Mouse (Mus musculus) hematopoietic multipotent progenitor cell, adult 10-12 weeks (in vitro differentiated cells): ENCODE measurements around the gene Robo2. TPM values are rescaled to one million over a fixed set of nuclear protein-coding genes. Genes with fewer than 3 reads are reported as not detected.

Source experiments
- polyA plus RNA-seq: library from polyadenylated mRNA; stranded (reverse); fragments of >175 nt; gene quantifications from 2 replicates; pipeline ENCODE4 v1.2.3, GENCODE M21; 2012; ENCODE audit warnings: low replicate concordance

The Robo2 gene
- polyA plus RNA-seq: 0.04 and 0.05 TPM in 2 replicates

GRCm38 (mm10) chr16:74411481-74412251 lies at the start of gene Robo2:
TSS of gene Robo2 (minus strand) at chr16:74411825.

